Mouse (Mus musculus): ENCODE data around the gene Rasgef1c. TPM values are rescaled to one million over a fixed set of nuclear protein-coding genes. Genes with fewer than 3 reads are reported as not detected.

Gene Rasgef1c
- total and polyA plus RNA-seq, 3 experiments: 0.12 to 0.15 TPM; not detected in 1

DNA sequence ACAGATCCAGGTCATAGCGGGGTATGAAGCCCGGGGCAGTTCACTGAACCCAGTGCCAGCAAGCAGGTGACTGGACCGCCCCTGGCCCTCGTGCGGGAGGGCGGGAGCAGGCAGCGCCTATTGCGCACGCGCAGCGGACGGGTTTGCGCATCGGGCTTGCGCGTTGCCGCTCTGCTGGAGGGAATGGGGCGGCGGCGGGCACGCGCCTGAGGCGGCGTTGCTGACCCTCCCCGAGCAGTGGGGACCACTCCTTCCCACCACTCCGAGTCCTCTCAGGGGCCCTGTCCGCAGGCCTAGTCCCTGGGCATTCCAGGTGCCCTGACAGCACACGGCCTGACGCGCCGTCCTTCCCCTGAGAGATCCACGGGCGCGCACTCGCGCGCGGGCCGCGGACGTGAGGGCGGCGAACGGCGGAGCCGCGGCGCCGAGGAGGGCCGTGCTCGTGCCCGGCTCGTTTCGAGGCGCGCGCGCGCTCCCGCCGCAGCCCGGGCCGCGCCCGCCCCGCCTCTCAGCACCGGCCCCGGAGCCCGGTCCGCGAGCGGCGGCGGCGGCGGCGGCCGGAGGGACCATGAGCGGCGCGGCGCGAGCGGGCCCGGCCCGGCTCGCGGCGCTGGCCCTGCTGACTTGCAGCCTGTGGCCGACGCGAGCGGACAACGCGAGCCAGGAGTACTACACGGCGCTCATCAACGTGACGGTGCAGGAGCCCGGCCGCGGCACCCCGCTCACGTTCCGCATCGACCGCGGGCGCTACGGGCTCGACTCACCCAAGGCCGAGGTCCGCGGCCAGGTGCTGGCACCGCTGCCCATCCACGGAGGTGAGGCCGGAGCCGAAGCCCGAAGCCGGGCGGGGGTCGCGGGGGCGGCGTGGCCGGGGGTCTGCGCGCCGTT lies 123.4 kb downstream of the Rasgef1c start, which contains the start of gene Rnf130 (continued):
- TF ChIP-seq BHLHE40 (IDR thresholded peaks at IDR 0.05; ENCODE audit: borderline replicate concordance, low read depth, low read length): peak; percentile 53; the same call in 1 of the 2 replicates
- peak; percentile 9; the same call in 1 of the 2 replicates for TF ChIP-seq RCOR1 (IDR thresholded peaks at IDR 0.05; ENCODE audit: low read depth, low read length)
- TF ChIP-seq ZNF384 (IDR thresholded peaks at IDR 0.05; ENCODE audit: low read depth, low read length): no peak
- TF ChIP-seq CHD2 (IDR thresholded peaks at IDR 0.05; ENCODE audit: low read length): no peak
- TF ChIP-seq USF1 (IDR thresholded peaks at IDR 0.05; ENCODE audit: low read depth, low read length): peak; percentile 47; the same call in 1 of the 2 replicates
- TF ChIP-seq EP300 (IDR thresholded peaks at IDR 0.05; ENCODE audit: low read depth in 1 of 2, low read length in 2 of 2): peak in 1 of 2 experiments; percentile 44; a peak in 2 of 4 replicates
- peak; percentile 63 to 76 for TF ChIP-seq POLR2A (IDR thresholded peaks at IDR 0.05; ENCODE audit: control insufficient read depth in 1 of 2, insufficient read depth in 1 of 2, low read depth in 1 of 2, low read length in 2 of 2, poor library complexity in 1 of 2)
- no peak; the same call in none of the 2 replicates for TF ChIP-seq SIN3A (IDR thresholded peaks at IDR 0.05; ENCODE audit: low read length)
- TF ChIP-seq UBTF (IDR thresholded peaks at IDR 0.05; ENCODE audit: borderline replicate concordance, insufficient read depth, low read depth, low read length): peak; percentile 86; the same call in 1 of the 2 replicates
- TF ChIP-seq MAFK (IDR thresholded peaks at IDR 0.05; ENCODE audit: borderline replicate concordance, low read depth, low read length): no peak
- TF ChIP-seq CTCF (IDR thresholded peaks at IDR 0.05 in 2 of 3, conservative IDR thresholded peaks at IDR 0.05 in 1 of 3; ENCODE audit: control insufficient read depth in 1 of 3, insufficient read depth in 1 of 3, low read depth in 2 of 3, low read length in 3 of 3, poor library complexity in 1 of 3, severe bottlenecking in 1 of 3): no peak
- no peak for TF ChIP-seq JUND (IDR thresholded peaks at IDR 0.05; ENCODE audit: low read depth, low read length)
- 0 out of 2 replicates have a peak, but pooled peaks have one; percentile 24 for TF ChIP-seq TCF12 (IDR thresholded peaks at IDR 0.05; ENCODE audit: low read depth, low read length)
- TF ChIP-seq MYC (IDR thresholded peaks at IDR 0.05; ENCODE audit: low read depth, low read length): peak; percentile 48; the same call in 1 of the 2 replicates
- peak; percentile 77; the same call in 1 of the 2 replicates for TF ChIP-seq ZMIZ1 (IDR thresholded peaks at IDR 0.05; ENCODE audit: low read depth, low read length)
- peak; percentile 36; the same call in 1 of the 2 replicates for TF ChIP-seq MAZ (IDR thresholded peaks at IDR 0.05; ENCODE audit: low read depth, low read length)
- no peak for TF ChIP-seq RAD21 (IDR thresholded peaks at IDR 0.05; ENCODE audit: low read depth, low read length)
- no peak for TF ChIP-seq GATA1 (IDR thresholded peaks at IDR 0.05; ENCODE audit: low read depth, low read length)
- TF ChIP-seq HCFC1 (IDR thresholded peaks at IDR 0.05; ENCODE audit: low read depth, low read length): peak; percentile 46; the same call in 1 of the 2 replicates

DNA sequence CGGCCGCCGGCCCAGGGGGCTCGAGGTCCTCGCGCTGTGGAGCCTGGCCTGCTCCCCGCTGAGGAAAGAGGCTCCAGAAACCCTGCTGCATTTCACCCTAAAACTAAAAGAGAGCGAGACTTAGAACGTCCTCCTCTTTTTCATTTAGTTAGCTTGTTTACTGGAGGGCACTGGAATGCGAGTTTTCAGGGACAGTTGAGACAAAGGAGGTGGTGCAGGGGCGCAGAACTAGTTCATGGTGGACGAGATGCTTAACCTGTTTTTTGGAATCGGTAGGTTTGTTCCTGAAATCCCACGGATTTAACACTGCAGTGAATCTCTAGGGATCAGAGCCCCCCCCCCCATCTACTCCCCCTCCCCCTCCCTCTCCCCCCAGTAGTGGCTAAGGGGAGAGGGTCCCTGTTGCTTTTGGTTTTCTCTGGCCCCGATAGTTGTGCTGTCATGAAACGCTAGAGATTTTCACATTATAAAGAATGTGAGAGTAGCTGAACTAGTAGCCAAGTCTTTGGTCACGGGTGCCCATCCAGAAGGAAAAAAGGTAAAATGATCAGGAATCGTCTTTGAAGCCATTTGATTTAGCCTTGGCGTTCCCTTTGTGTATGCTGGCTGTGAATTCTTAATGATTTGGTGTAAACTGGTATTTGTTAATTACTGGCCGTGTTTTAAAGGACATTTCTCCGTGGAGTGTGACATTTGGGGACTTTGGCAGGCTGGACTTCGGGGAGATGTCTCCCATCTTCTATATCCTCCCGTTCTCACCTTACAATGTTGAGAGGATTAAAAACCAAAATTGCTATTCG lies 124.3 kb downstream of the Rasgef1c start:
- Histone ChIP-seq H3K79me2 (ENCODE audit: control insufficient read depth, insufficient read depth, low read length, poor library complexity) (peaks cover 37% of the 10 kb centered on the region), H3K4me1 (ENCODE audit: control insufficient read depth in 1 of 2, insufficient read depth in 2 of 2, low read length in 2 of 2) (peaks cover 18% of the 10 kb centered on the region in 2 experiments), H3K9ac (ENCODE audit: control insufficient read depth, low read depth, low read length, poor library complexity, severe bottlenecking) (peak overlapping the region; percentile 94), H3K4me3 (ENCODE audit: control insufficient read depth in 1 of 2, insufficient read depth in 1 of 2, low read depth in 2 of 2, low read length in 2 of 2) (peak overlapping the region; percentile 87 to 99), H3K27me3 (ENCODE audit: control insufficient read depth in 1 of 2, insufficient read depth in 2 of 2, low read length in 2 of 2) (no peaks in the 10 kb centered on the region), H3K9me3 (replicated peaks; ENCODE audit: insufficient read depth, low read length) (no peaks in the 10 kb centered on the region), H3K27ac (ENCODE audit: control insufficient read depth, low read depth, low read length) (no peak overlapping the region), H3K36me3 (ENCODE audit: control insufficient read depth in 1 of 2, insufficient read depth in 2 of 2, low read length in 2 of 2) (peaks cover 0 to 43% of the 10 kb centered on the region in 2 experiments; a peak in 3 of 4 replicates)
- DNase-seq (ENCODE audit: low read depth, low spot score): peak; percentile 58
- TF ChIP-seq RAD21 (IDR thresholded peaks at IDR 0.05; ENCODE audit: low read depth, low read length) (no peak), POLR2AphosphoS2 (IDR thresholded peaks at IDR 0.05; ENCODE audit: low read length) (no peak), MAX (IDR thresholded peaks at IDR 0.05; ENCODE audit: low read length) (no peak), TAL1 (IDR thresholded peaks at IDR 0.05; ENCODE audit: low read length) (no peak), ETS1 (IDR thresholded peaks at IDR 0.05; ENCODE audit: low read depth, low read length) (0 out of 2 replicates have a peak, but pooled peaks have one; percentile 4), ZNF384 (IDR thresholded peaks at IDR 0.05; ENCODE audit: low read depth, low read length) (no peak), MAZ (IDR thresholded peaks at IDR 0.05; ENCODE audit: low read depth, low read length) (0 out of 2 replicates have a peak, but pooled peaks have one; percentile 29), ZMIZ1 (IDR thresholded peaks at IDR 0.05; ENCODE audit: low read depth, low read length) (no peak), EP300 (IDR thresholded peaks at IDR 0.05; ENCODE audit: low read depth in 1 of 2, low read length in 2 of 2) (no peak), BHLHE40 (IDR thresholded peaks at IDR 0.05; ENCODE audit: borderline replicate concordance, low read depth, low read length) (no peak; the same call in 1 of the 2 replicates), MXI1 (IDR thresholded peaks at IDR 0.05; ENCODE audit: low read depth, low read length) (0 out of 2 replicates have a peak, but pooled peaks have one; percentile 23), MAFK (IDR thresholded peaks at IDR 0.05; ENCODE audit: borderline replicate concordance, low read depth, low read length) (no peak), SIN3A (IDR thresholded peaks at IDR 0.05; ENCODE audit: low read length) (peak; percentile 7), POLR2AphosphoS5 (IDR thresholded peaks at IDR 0.05; ENCODE audit: borderline replicate concordance, low read depth, low read length) (no peak), MYC (IDR thresholded peaks at IDR 0.05; ENCODE audit: low read depth, low read length) (no peak), RCOR1 (IDR thresholded peaks at IDR 0.05; ENCODE audit: low read depth, low read length) (no peak), JUND (IDR thresholded peaks at IDR 0.05; ENCODE audit: low read depth, low read length) (no peak), ZC3H11A (IDR thresholded peaks at IDR 0.05; ENCODE audit: low read depth, low read length) (0 out of 2 replicates have a peak, but pooled peaks have one; percentile 11), CHD1 (IDR thresholded peaks at IDR 0.05; ENCODE audit: low read depth, low read length) (no peak; the same call in 1 of the 2 replicates), CTCF (IDR thresholded peaks at IDR 0.05 in 2 of 3, conservative IDR thresholded peaks at IDR 0.05 in 1 of 3; ENCODE audit: control insufficient read depth in 1 of 3, insufficient read depth in 1 of 3, low read depth in 2 of 3, low read length in 3 of 3, poor library complexity in 1 of 3, severe bottlenecking in 1 of 3) (no peak)

Data from MEL (cell line).